Mouse (Mus musculus) embryo, embryonic 10.5 days (tissue): ENCODE results near the gene Gm37596.
"Not testable (repeated sequence)": the region's sequence is repeated elsewhere in the genome, so short reads cannot be mapped to it uniquely, and the experiment has no call there.

Experiments used
- DNase-seq: peaks from one replicate; pipeline ENCODE4 v3.0.0-alpha.2; 2015; ENCODE audit warnings: low spot score

Gm37596 gene

GRCm38 (mm10) chr3:93692970-93693369 is at the start of gene Gm37596:
Gene Gm37596, minus strand, starts transcription at chr3:93693070.
- DNase-seq: not testable (repeated sequence)

GRCm38 (mm10) chr3:93708969-93709637 is 16.2 kb upstream of the Gm37596 start:
- DNase-seq: not testable (repeated sequence)

- not testable (repeated sequence) for DNase-seq
Measured at GRCm38 (mm10) chr3:93676210-93676609, 16.7 kb downstream of the Gm37596 start, which contains the start of gene Tdpoz1. Gene Tdpoz1, minus strand, starts transcription at chr3:93676310.

- not testable (repeated sequence) for DNase-seq
Measured at GRCm38 (mm10) chr3:93670805-93671503, 21.9 kb downstream of the Gm37596 start.

GRCm38 (mm10) chr3:93654260-93654659 is 38.6 kb downstream of the Gm37596 start:
- no peak for DNase-seq

- DNase-seq: no peak
Measured at GRCm38 (mm10) chr3:93652586-93652985, 40.3 kb downstream of the Gm37596 start, which contains the start of gene Tdpoz2. Gene Tdpoz2, minus strand, starts transcription at chr3:93652686.
